Mouse (Mus musculus) gastrocnemius, postnatal 4 days (tissue): ENCODE data around the gene Ywhah. TPM values are rescaled to one million over a fixed set of nuclear protein-coding genes. Genes with fewer than 3 reads are reported as not detected.

Experiments used
- DNase-seq, 2 experiments: peaks; one replicate each; pipeline ENCODE4 v3.0.0; 2021 to 2022; ENCODE audit warnings: low spot score in 2 of 2, mixed read lengths in 2 of 2
- long read RNA-seq, 2 experiments: library from polyadenylated mRNA; stranded (forward); transcript quantifications; one replicate each; pipeline ENCODE4 v2.0.0; 2021
- total RNA-seq, 2 experiments: library from RNA; stranded (reverse); gene quantifications; 2 replicates each; pipeline ENCODE4 v1.2.3; 2021

Ywhah gene
- total RNA-seq: 100 to 1,000 TPM; 141 to 144 TPM
- long read RNA-seq, experiment 1, transcript Ywhah-201 (2 exons, 1,764 nt): major isoform, 244 of 251 reads
- long read RNA-seq, experiment 1, partial matches to known transcripts: 5 of 251 reads
- long read RNA-seq, experiment 1, other reads (novel, unspliced or antisense): 2 of 251 reads
- long read RNA-seq, experiment 2, transcript Ywhah-201 (2 exons, 1,764 nt): major isoform, 305 of 309 reads
- long read RNA-seq, experiment 2, partial matches to known transcripts: 0 of 309 reads
- long read RNA-seq, experiment 2, other reads (novel, unspliced or antisense): 4 of 309 reads

DNA sequence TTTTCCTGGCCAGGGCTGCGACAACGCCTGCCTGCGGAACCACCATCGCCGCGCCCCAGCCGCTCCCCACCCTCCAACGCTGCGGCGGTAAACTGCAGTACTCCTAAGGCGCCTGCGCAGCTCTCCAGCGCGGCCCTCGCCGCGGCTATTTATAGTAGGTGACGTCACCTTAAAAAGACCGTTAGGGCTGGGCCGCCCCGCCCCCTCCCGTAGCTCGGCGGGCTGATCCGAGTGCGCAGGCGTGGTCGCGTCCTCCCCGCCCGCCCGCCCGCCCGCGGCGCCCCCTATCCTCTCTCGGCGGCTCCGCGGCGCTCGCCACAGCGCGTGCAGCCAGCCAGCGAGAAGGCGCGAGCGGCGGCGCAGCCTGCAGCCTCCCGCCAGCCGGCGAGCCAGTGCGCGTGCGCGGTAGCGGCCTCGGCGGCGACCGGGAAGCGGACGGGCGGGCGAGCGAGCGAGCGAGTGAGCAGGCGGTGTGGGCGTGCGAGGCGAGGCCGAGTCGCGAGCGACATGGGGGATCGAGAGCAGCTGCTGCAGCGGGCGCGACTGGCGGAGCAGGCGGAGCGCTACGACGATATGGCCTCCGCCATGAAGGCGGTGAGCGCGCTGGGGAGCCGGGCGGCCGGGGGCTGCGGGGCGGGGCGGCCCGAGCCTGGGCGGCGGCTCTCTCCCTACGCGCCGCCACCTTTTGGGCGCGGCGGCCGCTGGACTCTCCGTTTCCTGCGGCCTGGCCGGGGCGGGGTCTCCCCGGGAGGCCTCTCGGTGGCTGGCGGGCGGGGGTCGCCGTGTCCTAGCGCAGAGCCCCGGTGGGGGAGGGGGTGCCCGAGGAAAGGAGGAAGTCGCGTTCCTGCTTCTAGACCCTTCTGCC is at the start of gene Ywhah:
Gene Ywhah (plus strand): TSS at position 256 of the 865 bp plus-strand sequence.
- peak; percentile 96 to 97 for DNase-seq

DNA sequence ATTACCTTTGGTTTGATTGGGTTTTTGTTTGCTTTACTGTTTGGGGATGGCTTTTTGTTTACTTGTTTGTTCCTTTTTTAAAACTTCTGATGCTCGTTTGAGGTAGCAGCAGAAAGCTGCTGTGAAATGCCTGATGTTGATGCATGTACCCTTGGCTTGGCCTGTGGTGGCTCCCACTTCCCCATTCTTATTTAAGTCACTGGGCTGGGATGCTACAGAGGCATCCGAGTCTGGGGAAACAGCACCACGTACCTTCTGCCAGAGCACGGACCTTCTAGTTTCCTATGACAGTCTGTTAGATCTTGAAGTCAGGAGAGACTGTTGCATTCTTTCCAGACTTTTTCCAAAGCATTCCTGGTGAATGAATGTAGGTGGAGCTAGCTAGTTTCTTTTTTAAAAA is 42.1 kb upstream of the Ywhah start:
- DNase-seq: no peak

DNA sequence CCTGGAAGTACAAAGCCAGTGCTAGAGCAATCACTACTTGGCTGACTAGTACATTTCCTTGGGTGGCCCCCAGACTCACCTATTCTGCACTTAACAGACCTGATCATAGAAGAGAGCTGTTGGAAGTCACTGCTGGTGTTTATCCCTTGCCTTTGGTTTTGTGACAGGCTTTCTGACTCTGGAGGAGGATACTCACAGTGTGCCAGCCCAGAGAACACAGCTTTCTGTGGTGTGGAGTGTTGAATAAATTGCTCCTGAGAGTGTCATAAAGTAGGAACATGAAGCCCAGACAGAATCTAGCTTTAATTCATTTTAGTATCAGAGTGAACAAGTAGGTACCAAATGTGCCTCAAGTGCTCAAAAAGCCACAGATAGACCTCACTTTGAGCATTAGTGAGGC is 41.4 kb upstream of the Ywhah start:
- DNase-seq: no peak

DNA sequence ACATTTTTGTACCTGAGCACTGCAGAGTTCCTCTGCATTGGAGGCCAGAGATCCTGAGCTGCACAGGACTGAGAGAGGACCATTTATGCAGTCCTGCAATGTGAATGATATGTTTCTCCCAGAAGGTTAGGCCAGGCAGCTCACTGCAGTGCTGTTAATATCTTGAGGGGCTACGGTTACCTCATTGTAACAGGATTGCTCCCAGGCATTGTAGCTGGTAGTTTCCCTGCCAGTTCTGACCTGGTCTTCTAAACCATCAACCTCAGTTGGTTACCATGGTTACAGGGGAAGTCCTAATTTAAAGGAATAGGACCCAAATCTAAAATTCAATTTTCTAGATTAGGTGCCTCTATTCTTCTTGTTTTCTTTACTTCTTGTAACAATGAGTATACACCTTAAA is 33.2 kb upstream of the Ywhah start:
- no peak for DNase-seq

DNA sequence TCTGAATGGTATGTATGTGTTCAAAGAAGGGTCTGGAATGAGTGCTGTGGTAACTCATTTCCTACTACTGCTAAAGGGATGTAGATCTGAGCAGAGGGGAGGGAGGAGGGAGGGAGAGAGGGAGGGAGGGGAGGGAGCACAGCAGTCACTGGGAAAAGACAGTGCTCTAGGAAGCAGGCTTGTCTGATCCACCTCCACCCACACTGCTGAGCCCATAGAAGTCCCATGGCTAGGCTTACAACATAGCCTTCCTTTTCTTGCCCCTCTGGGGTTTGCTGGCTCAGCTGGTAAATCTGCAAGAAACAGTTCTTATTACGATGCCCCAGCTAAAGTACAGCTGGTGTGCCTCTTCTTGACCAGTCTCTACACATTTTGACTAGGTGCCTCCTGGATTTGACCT is 30.7 kb upstream of the Ywhah start:
- DNase-seq: no peak

DNA sequence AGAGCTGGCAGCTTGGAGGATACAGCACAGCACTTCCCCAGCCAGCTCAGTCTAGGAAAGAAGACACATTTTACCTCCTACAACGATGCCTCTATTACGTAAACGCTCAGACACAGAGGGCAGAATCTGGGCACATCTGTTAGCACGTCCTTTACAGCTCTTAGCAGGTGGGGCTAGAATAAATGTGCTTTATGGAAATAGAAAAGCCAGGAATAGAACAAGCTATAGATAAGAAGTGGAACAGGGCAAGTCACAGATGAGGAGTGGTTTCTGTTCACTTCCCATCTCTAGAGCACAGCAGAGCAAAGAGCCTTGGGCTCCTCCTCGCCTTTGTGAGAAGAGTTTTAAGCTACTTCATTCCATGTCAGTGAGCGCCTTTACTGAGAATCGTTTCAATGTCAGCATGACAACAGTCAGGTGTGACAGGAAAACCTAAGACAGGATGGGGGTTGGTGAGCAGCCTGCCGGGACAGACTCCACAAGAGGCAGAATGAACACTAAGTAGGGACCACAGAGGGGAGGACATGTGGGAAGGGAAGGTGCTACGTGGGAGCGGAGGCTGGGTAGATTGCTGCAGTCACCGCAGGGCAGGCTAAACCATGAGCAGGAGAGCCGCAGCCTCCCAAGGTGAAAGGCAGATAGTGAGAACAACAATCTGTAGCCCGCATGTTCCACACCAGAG is 28.5 kb upstream of the Ywhah start:
- no peak for DNase-seq

DNA sequence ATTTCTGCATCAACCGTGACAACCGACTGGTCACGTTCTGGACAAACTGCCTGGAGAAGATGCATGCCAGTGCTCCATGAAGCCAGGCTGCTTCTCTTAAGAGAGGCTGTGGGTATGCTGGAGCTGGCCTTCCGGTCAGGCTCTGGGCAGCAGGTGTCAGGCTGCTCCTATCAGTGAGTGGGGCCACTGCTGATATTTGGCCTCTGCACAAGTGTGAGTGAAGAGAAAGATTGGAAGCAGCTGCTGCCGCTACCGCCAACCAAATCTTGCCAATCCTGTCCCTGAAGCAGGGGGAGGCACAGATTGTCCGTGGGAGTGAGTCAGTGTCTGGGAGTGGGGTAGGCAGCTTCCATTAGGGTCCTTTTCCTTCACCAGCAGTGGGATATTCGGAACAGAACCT is 27.5 kb upstream of the Ywhah start:
- peak in 1 of 2 experiments; percentile 34 for DNase-seq

DNA sequence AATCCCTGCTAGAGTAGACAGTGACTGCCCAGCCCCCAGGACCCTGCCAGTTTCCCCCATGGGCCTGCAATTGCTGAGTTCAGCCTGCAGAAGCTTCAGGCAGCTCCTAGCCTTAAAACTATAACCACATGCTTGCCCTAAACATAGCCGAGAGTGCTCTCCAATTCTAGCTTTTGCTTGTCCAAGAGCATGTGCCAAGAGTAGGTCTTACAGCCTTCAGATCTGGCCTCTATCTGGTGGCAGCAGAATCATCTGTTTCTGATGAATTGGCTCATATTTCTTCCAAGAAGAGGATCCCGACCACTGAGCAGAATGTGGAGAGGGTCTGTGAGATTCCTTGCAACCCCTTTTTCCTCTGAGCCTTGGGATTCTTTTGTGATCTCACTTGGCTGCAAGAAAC is 24.1 kb upstream of the Ywhah start:
- DNase-seq: no peak

DNA sequence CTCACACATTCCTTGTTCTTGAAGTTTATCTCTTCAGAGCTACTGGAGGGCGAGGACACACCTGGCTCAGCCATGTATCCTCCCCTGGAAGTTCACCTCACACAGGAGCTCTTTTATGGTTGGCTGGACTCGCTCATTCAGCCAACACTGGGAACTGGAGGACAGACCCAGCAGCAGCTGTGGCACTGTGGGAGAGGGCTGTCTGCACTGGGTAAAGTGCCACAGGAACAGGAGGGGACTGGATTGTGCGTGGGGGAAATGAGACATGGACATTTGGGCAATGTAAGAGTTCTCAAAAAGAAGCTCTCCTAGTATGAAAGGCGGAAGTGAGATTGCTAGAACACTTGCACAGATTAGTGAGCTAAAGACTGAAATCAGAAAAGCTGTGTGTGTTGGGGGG is 22.9 kb upstream of the Ywhah start:
- no peak for DNase-seq

DNA sequence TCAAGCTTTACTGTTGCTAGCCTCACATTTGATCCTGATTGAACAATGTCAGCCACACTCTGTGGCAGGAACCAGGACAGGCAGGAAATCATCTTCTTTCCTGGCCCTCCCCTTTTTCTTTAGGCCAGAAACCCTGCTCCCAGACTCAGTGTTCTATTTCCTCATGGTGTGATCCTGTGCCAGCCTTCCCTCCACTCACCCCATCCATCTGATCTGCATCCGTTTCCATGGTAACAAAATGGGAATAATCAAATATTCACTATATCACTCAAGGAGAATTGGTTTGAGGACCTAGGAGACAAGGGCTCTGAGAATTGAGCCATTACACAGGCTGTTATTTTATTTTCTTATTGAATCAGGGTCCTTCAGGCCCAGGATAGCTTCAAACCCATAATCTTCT is 22.1 kb upstream of the Ywhah start:
- no peak for DNase-seq

DNA sequence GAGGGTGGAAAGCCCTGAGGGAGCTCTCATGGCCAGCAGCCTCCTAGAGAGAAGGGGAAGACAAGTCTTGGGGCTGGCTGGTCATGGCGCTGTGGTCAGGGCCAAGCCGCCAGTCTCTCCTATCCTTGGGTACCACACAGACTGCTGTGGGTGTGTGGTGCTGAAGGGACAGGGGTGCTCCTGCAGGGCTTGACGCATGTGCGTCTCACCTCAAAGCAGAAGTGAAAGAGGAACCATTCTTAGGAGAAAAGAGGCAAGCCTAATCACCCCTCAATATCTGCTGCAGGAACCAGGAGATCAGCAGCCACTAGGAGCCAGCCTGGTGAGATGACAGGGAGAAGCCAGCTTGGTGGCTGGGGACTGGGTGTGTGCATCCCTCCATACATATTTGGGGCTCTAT is 20.9 kb upstream of the Ywhah start:
- no peak for DNase-seq

DNA sequence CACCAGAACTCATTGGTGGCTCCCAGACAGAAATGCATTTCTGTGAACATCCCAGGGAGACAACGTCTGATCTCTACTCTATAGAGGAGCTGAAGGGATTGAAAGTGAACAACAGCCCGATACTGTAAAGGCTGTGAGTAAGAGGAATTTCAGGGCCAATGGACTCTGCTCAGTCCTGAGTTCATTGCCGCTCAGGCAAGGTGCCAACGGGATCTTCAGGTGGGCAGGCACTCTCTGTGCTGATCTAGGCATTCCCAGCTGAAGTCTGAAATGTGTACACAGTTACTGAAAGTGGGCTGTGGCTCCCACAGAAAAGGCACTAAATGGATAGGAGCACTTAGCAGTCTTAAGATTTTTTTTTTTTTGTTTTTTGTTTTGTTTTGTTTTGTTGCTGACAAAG is 19.8 kb upstream of the Ywhah start:
- no peak for DNase-seq

DNA sequence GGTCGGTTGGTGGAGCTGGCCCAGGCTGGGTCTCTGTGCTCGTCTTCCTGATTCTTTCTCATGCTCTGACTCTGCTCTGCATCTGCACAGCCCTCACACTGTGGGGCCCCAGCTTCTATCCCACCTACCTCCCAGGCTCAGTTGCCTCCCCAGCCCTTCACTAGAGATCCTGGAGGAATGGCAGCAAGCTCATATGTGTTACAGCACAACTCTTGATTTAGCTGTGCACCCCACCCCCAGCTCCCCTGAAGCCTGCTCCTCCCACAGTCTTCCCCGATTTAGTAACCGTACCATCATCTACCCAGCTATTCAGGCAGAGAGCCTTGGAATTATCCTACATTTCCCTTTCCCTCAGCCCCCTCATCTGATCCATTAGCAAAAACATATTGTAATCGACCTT is 17.5 kb upstream of the Ywhah start:
- no peak for DNase-seq

DNA sequence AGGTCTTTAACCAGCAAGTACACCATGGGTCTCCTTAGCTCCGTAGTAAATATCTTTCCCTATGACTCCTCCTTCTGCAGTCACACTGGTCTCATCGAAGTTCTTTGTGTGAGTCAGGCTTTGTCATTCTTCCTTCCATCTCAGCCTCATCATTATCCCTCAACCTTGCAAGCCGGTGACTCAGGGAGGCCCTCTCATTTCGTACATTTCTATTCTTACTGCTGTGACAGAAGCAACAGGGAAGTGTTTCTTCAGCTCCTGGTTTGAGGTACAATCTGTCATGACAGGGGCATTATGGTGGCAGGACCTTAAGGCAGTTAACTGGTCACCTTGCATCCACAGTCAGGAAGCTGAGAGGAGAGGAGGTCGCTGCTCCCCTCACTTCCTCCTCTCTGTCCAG is 15.8 kb upstream of the Ywhah start:
- no peak for DNase-seq

DNA sequence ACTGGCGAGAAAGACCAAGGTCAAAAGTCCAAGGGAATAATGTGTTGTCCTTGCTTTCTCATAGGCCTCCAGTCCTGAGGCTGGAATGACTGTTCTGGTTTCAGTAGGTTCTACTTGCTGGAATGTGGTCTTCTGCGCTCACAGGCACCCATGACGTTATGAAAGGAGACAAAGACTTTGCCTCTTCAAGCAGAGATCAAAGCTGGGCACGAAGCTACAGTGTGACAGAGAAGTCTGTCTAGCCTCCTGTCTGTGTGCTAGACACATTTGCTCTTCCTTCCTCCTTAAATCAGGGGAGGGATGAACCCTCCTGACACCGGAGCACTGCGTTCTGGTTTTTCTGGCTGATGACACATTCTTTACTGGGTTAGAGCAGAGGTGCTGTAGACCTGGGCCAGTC is 15.1 kb upstream of the Ywhah start:
- no peak for DNase-seq

DNA sequence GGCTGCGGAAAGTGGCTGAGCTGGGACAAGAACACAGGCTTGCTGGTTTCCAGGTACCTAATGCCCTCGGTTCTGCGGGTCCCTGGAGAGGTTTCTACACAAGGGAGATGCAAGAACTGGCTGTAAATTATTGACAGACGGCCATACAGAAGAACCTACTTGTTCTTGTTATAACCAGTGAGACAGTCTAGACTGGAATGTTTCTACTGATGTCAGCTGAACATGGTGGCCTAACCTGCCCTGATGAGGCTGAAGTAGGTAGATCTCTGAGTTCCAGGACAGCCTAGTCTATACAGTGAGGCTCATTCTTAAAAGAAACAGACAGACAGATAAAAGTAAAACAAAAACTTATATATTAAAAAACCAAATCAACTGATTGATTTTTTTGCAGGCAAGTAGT is 14.5 kb upstream of the Ywhah start:
- DNase-seq: no peak

DNA sequence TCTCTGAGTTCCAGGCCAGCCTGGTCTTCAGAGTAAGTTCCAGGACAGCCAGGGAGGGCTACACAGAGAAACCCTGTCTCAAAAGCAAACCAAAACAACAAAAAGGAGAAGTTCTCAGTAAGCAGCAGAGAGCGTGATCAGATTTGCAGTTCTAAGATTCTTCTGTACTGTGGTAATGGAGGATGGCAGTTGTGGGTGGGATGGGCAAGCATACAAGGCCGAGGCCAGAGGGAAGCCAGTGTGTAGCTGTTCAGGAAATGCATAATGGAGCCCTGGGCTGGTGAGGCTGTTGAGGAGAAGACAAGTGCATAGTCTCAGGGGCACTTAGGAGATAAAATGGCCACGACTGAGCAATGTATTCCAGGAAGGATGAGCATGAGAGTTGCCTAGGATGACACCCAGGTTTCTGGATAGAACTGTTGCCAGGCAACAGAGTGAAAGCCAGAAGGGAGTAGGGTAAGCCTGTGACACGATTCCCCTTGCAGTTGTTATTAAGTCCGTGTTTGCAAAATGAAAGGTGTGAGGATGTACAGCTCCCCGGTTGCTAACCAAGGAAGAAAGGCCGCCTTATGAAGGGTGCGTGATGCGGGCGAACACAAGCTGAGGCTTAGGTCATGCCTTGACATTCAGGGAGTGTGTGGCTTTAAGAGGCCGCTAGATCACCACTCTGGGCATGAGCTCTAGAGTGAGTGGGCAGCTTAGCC is 13.0 kb upstream of the Ywhah start:
- no peak for DNase-seq

DNA sequence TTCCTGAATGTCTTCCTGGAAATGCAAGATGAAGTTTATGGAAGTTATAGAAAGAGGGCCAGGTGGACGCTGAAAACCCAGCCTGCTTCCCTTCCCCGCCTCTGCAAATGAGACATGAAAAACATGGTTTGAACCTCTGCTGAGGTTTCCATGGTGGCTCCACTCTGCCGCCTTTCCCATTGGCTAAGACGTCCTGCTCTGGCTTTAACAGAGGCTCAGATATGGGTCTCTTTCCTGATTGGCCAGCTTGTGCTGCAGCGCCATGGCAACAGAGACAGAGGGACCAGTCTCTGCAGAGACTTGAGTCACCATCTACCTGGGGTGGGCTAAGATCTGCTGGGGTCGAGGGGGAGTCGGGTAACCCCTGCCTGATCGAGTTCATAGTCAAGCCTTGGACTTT is 11.9 kb upstream of the Ywhah start:
- DNase-seq: no peak

DNA sequence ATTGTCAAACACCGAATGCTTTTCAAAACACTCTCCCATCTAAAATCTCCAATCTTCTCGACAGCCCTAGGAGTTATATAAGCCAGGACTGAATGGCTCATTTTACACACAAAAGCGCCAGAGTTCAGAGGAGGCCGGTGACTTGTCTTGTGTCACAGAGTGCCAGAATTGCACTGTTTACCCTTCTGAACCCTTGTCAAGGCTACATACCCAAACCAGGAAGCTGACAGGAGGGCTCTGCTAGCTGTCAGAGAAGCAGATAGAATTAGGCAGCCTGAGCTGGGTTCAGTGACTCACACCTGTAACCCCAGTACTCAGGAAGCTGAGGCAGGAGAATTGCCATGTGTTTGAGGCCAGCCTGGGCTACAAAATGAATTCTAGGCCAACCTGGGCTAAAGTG is 11.2 kb upstream of the Ywhah start:
- no peak for DNase-seq

DNA sequence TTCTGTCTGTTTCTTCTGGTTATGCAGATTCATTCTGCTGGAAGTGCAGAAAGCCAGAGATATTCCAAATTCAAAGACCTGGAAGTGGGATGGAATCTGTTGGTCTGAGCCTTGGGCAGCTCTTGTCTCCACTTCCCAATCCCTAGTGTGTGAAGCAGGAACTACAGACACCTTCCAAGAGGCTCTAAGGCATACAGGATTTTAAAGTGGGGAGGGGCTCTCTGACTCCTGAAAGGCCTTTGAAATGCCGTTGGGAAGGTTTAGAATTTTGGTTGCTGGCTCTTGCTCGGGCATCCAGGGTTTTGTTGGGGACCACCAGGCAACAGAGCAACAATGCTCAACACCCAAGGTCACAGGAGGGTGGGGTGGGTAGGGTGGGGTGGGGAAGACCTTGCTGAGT is 9.3 kb upstream of the Ywhah start:
- no peak for DNase-seq
